Mouse (Mus musculus): ENCODE data around the gene Galnt5. TPM values are rescaled to one million over a fixed set of nuclear protein-coding genes. Genes with fewer than 3 reads are reported as not detected.

Galnt5 gene
- under 1 TPM; 0.27 to 0.45 TPM for total RNA-seq (2021)
- long read RNA-seq, experiment 1, result 0 reads
- long read RNA-seq, experiment 2, result 0 reads

GRCm38 (mm10) chr2:57997752-57998430, at the start of gene Galnt5:
Galnt5 (plus strand) TSS chr2:57997884.
- DNase-seq, result peak; percentile 3

GRCm38 (mm10) chr2:57951620-57952019, 46.1 kb upstream of the Galnt5 start:
- DNase-seq, result no peak

- no peak for DNase-seq
Observed at GRCm38 (mm10) chr2:57960786-57961185, 36.9 kb upstream of the Galnt5 start.

- DNase-seq, result no peak
Observed at GRCm38 (mm10) chr2:57982248-57982647, 15.4 kb upstream of the Galnt5 start.

- no peak for DNase-seq
Observed at GRCm38 (mm10) chr2:57991084-57991483, 6.6 kb upstream of the Galnt5 start.

GRCm38 (mm10) chr2:58001497-58001896, 3.8 kb downstream of the Galnt5 start:
- DNase-seq, result no peak

- no peak for DNase-seq
Observed at GRCm38 (mm10) chr2:58007081-58007480, 9.4 kb downstream of the Galnt5 start.

GRCm38 (mm10) chr2:58023556-58023955, 25.9 kb downstream of the Galnt5 start:
- DNase-seq, result no peak

GRCm38 (mm10) chr2:58026740-58027139, 29.1 kb downstream of the Galnt5 start:
- no peak for DNase-seq

- no peak for DNase-seq
Observed at GRCm38 (mm10) chr2:58029404-58029803, 31.7 kb downstream of the Galnt5 start.

- peak; percentile 9 for DNase-seq
Observed at GRCm38 (mm10) chr2:58031431-58031830, 33.7 kb downstream of the Galnt5 start.

GRCm38 (mm10) chr2:58035635-58036034, 38.0 kb downstream of the Galnt5 start:
- no peak for DNase-seq

- no peak for DNase-seq
Observed at GRCm38 (mm10) chr2:58036926-58037325, 39.2 kb downstream of the Galnt5 start.

GRCm38 (mm10) chr2:58041867-58042266, 44.2 kb downstream of the Galnt5 start:
- DNase-seq, result no peak

- no peak for DNase-seq
Observed at GRCm38 (mm10) chr2:58052821-58053581, 55.3 kb downstream of the Galnt5 start, which contains the start of gene Ermn. Ermn (minus strand) TSS chr2:58052864.

GRCm38 (mm10) chr2:58055383-58055782, 57.7 kb downstream of the Galnt5 start:
- peak; percentile 75 for DNase-seq

GRCm38 (mm10) chr2:58079849-58080248, 82.2 kb downstream of the Galnt5 start:
- no peak for DNase-seq

- no peak for DNase-seq
Observed at GRCm38 (mm10) chr2:58086420-58086819, 88.7 kb downstream of the Galnt5 start.

GRCm38 (mm10) chr2:58094818-58095217, 97.1 kb downstream of the Galnt5 start:
- no peak for DNase-seq

All from adrenal gland, postnatal 10 days (tissue).